ENCODE assay signal across 31 mouse cellular contexts in genomic region chr9:102309278-102309677, GRCm38 (mm10). TPM values are rescaled to one million over a fixed set of nuclear protein-coding genes. Genes with fewer than 3 reads are reported as not detected.
"Had no signal": no experiment of that assay in that cellular context is flagged by ENCODE, and none has a peak within 500 bp of the region (broad histone marks: within the 10 kb centered on the region; RNA-seq: fewer than 3 reads in every experiment).

No protein-coding gene starts in this region.

- H3K27me3 ChIP-seq: limb, embryonic 13.5 days; limb, embryonic 15.5 days; liver, embryonic 12.5 days; liver, embryonic 13.5 days; liver, embryonic 15.5 days; lung, embryonic 15.5 days; megakaryocyte, embryonic 14.5 days; midbrain, embryonic 13.5 days; midbrain, embryonic 15.5 days had no signal

- H3K27ac ChIP-seq: limb, embryonic 12.5 days; limb, embryonic 13.5 days; limb, embryonic 15.5 days; liver, embryonic 12.5 days; liver, embryonic 13.5 days; liver, embryonic 14.5 days; liver, embryonic 15.5 days; macrophage; midbrain, embryonic 10.5 days; midbrain, embryonic 12.5 days; midbrain, embryonic 13.5 days; midbrain, embryonic 15.5 days; neural tube, embryonic 12.5 days had no signal

- H3K36me3 ChIP-seq: limb, embryonic 10.5 days; limb, embryonic 12.5 days; limb, embryonic 13.5 days; limb, embryonic 15.5 days; liver, embryonic 12.5 days; liver, embryonic 13.5 days; liver, embryonic 15.5 days; lung, embryonic 15.5 days; midbrain, embryonic 10.5 days; midbrain, embryonic 12.5 days; midbrain, embryonic 13.5 days; midbrain, embryonic 15.5 days; neural tube, embryonic 12.5 days had no signal

- H3K4me3 ChIP-seq: limb, embryonic 10.5 days; limb, embryonic 12.5 days; limb, embryonic 13.5 days; limb, embryonic 15.5 days; liver, embryonic 12.5 days; liver, embryonic 13.5 days; liver, embryonic 15.5 days; lung, embryonic 15.5 days; megakaryocyte, embryonic 14.5 days; midbrain, embryonic 10.5 days; midbrain, embryonic 12.5 days; midbrain, embryonic 13.5 days; midbrain, embryonic 15.5 days; myocyte; neural tube, embryonic 12.5 days had no signal

- DNase-seq: left cerebral cortex, postnatal 4 days; liver; liver, embryonic 13.5 days; liver, postnatal 0 days; lung, adult 18-20 months; lung, adult 2 months; lung, embryonic 14.5 days; lung, postnatal 10 days; lung, postnatal 14 days; lung, postnatal 36 days; lung, postnatal 4 days; midbrain, embryonic 14.5 days had no signal

- H3K9ac ChIP-seq: limb, embryonic 12.5 days; limb, embryonic 13.5 days; limb, embryonic 15.5 days; liver, embryonic 12.5 days; liver, embryonic 13.5 days; liver, embryonic 14.5 days; liver, embryonic 15.5 days; liver, postnatal 0 days; lung, embryonic 14.5 days; lung, embryonic 15.5 days; midbrain, embryonic 12.5 days; midbrain, embryonic 13.5 days; midbrain, embryonic 15.5 days; neural tube, embryonic 12.5 days had no signal

- H3K4me1 ChIP-seq: limb, embryonic 15.5 days; liver, embryonic 13.5 days; liver, embryonic 15.5 days; megakaryocyte, embryonic 14.5 days had no signal

RNA-seq across cellular contexts. Expression of gene Ephb1, which starts 45.2 kb away (rescaled TPM):
- total RNA-seq: megakaryocyte progenitor cell, adult 5-6 weeks; megakaryocyte, adult 5-6 weeks; monocyte, adult 5-6 weeks had no signal
- polyA plus RNA-seq: macrophage had no signal
